Comparison of ENCODE assay signal across 31 mouse cellular contexts in the genomic region with DNA sequence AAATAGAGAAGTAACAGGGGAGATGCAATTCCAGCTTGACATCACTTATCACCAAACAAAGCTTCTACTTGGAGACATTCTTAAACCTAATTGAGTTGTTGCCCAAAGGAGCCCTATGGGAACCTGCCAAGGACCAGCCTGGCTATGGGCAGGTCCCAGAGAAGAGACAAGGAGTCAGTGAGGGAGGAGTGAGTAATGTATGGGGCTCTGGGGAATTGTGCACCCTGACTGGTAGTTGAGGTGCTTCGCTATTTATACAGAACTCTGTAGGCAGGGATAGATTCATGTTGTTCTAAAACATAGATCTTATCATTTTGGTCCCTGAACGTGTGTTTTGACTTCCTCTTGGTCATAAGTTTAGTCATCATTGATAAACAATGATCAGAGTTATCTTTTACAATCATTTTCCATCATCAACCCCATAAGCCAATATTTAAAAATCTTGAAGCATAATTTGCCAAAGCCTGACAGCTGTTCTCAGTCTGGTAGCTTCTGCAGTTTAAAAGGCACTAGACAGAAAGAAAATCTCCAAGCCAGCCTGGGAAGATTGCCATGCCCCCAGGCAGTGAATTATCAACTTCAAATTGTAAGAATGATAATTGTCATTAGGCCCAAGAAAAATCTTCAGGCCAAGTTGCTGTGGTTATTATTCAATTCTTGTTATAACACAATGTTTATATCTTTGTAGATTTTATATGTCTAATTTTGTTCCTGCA. TPM values are rescaled to one million over a fixed set of nuclear protein-coding genes. Genes with fewer than 3 reads are reported as not detected.
DNase-seq lines count a peak whose midpoint lies in the region; TF ChIP-seq lines count a peak whose summit lies in the region.
"Had no signal": no experiment of that assay in that cellular context is flagged by ENCODE, and none has a peak within 500 bp of the region (broad histone marks: within the 10 kb centered on the region; RNA-seq: fewer than 3 reads in every experiment).

No protein-coding gene starts in this region.

- no peak for TF ChIP-seq POLR2A in brain, embryonic 14.5 days (IDR thresholded peaks at IDR 0.05; ENCODE audit: borderline replicate concordance, extremely low read depth, insufficient read depth, insufficient read length, poor library complexity, severe bottlenecking)

- peak; percentile 33 for DNase-seq in cerebellum, postnatal 14 days
- DNase-seq in cerebellum, adult 18-20 months, result no peak
- peak; percentile 13 to 35 for DNase-seq in layer of hippocampus, adult 18-20 months (ENCODE audit: low spot score in 2 of 2)
- DNase-seq in layer of hippocampus, postnatal 36 days, result no peak
- peak; percentile 51 for DNase-seq in 3T3-L1 (ENCODE audit: low read depth, low spot score)
- DNase-seq in brain, embryonic 14.5 days (ENCODE audit: low read depth), result peak; percentile 86
- no peak for DNase-seq in c-Kit-positive CD71-positive TER-119-positive erythroid progenitor cells, embryonic 14.5 days (ENCODE audit: low spot score)
- DNase-seq: adrenal gland, adult 2 months; cerebellum, adult 8-10 months; gastrocnemius, postnatal 25 days; heart, adult 2 months; kidney, adult 8-10 months; kidney, postnatal 25 days; liver; thymus, adult 18-20 months; thymus, postnatal 4 days had no signal

- no peak for TF ChIP-seq CTCF in brain, embryonic 14.5 days (IDR thresholded peaks at IDR 0.05; ENCODE audit: borderline replicate concordance, extremely low read depth, insufficient read depth, insufficient read length)

RNA-seq across cellular contexts. Expression of a gene that starts 10.3 kb away (rescaled TPM):
- not detected for total RNA-seq in layer of hippocampus, adult 18-20 months (2021)
- not detected for total RNA-seq in layer of hippocampus, postnatal 36 days (2021)
- not detected in 2 replicates for polyA plus RNA-seq in brain, embryonic 14.5 days (2012; rRNA removed)
- total RNA-seq: adrenal gland, adult 2 months; adrenal gland, postnatal 4 days; gastrocnemius, postnatal 25 days; heart, adult 2 months; heart, postnatal 25 days; left cerebral cortex, adult 8-10 months had no signal
- polyA plus RNA-seq: adrenal gland, adult 2 months; CD4-positive, CD25-positive, alpha-beta regulatory T cell, adult 4 months; cortical plate, adult 2 months; embryonic facial prominence, embryonic 10.5 days; heart, adult 2 months; heart, embryonic 13.5 days; hindbrain, embryonic 15.5 days; intestine, embryonic 15.5 days; limb, embryonic 10.5 days; liver, embryonic 15.5 days; lung, postnatal 0 days; macrophage; Patski; stomach, embryonic 15.5 days had no signal

RNA-seq across cellular contexts. Expression of a gene that starts 14.9 kb away (rescaled TPM):
- total RNA-seq in layer of hippocampus, adult 18-20 months (2021), result 10 to 100 TPM; 67.7 to 68.9 TPM
- total RNA-seq in layer of hippocampus, postnatal 36 days (2021), result 10 to 100 TPM; 68.9 to 70.3 TPM
- polyA plus RNA-seq in brain, embryonic 14.5 days (2012; rRNA removed), result 136 and 160 TPM in 2 replicates

Comparison
In these comparisons a context has a peak if more than half of its experiments do, and no peak if none do; other contexts are left out.
1. DNase-seq: peak in cerebellum, postnatal 14 days (2 of 2), layer of hippocampus, adult 18-20 months (2 of 2), 3T3-L1 (single experiment) and brain, embryonic 14.5 days (single experiment); none in cerebellum, adult 18-20 months (0 of 2), layer of hippocampus, postnatal 36 days (0 of 2) and c-Kit-positive CD71-positive TER-119-positive erythroid progenitor cells, embryonic 14.5 days (single experiment).